Mouse (Mus musculus): Measurements from ENCODE around the gene Podnl1.

GRCm38 (mm10) chr8:84125656-84126055 lies at the start of gene Podnl1:
- no peak for TF ChIP-seq CTCF (IDR thresholded peaks at IDR 0.05; ENCODE audit: low read depth)
- no peak for TF ChIP-seq EP300 (IDR thresholded peaks at IDR 0.05; ENCODE audit: low read depth)
